Mouse (Mus musculus): ENCODE results near the gene Scn3a. TPM values are rescaled to one million over a fixed set of nuclear protein-coding genes. Genes with fewer than 3 reads are reported as not detected.

Scn3a gene
- total and polyA plus RNA-seq, 3 experiments = 0.13 to 0.33 (median 0.24) TPM

GRCm38 (mm10) chr2:65607813-65608212, 40.4 kb upstream of the Scn3a start:
- no peak for DNase-seq (ENCODE audit: extremely low read depth)
- Histone ChIP-seq H3K4me3 (replicated peaks in 1 of 3; ENCODE audit: low read depth in 2 of 3, low read length in 2 of 3, poor library complexity in 1 of 3) (no peak overlapping the region), H3K27ac (ENCODE audit: insufficient read depth, low read depth) (no peak overlapping the region), H3K4me2 (ENCODE audit: insufficient read depth, low read depth, poor library complexity, severe bottlenecking) (no peak overlapping the region), H3K9me3 (replicated peaks; ENCODE audit: low read length) (no peaks in the 10 kb centered on the region), H3K36me3 (replicated peaks in 1 of 2; ENCODE audit: control insufficient read depth in 1 of 2, insufficient read depth in 1 of 2, low read length in 1 of 2) (no peaks in the 10 kb centered on the region), H3K9ac (ENCODE audit: insufficient read depth, low read depth) (no peak overlapping the region), H3K79me2 (replicated peaks; ENCODE audit: control insufficient read depth, extremely low read depth, insufficient read depth, poor library complexity, severe bottlenecking) (no peaks in the 10 kb centered on the region), H3K27me3 (replicated peaks) (no peaks in the 10 kb centered on the region), H3K4me1 (ENCODE audit: control insufficient read depth in 1 of 2, insufficient read depth in 2 of 2) (no peaks in the 10 kb centered on the region)
- in situ Hi-C loops (cut with MboI; ENCODE audit: low pct_ligation_motif_present, low pct_unique_long_range_greater_than_20kb, low sequenced_read_pairs) (no loop called here), dilution Hi-C loops (cut with MboI; ENCODE audit: extremely low pct_ligation_motif_present, extremely low pct_unique_long_range_greater_than_20kb, low sequenced_read_pairs) (no loop called here)
- no peak for TF ChIP-seq CHD2 (IDR thresholded peaks at IDR 0.05; ENCODE audit: low read length)
- TF ChIP-seq POLR2A (IDR thresholded peaks at IDR 0.05; ENCODE audit: low read depth, low read length) = no peak
- no peak for TF ChIP-seq ZKSCAN1 (IDR thresholded peaks at IDR 0.05; ENCODE audit: borderline replicate concordance, low read depth, low read length)
- no peak for TF ChIP-seq ETS1 (conservative IDR thresholded peaks at IDR 0.05; ENCODE audit: low read depth, low read length)
- TF ChIP-seq TBP (conservative IDR thresholded peaks at IDR 0.05; ENCODE audit: low read depth, low read length) = no peak
- no peak for TF ChIP-seq ZMIZ1 (IDR thresholded peaks at IDR 0.05; ENCODE audit: low read depth, low read length)
- TF ChIP-seq ELF1 (IDR thresholded peaks at IDR 0.05; ENCODE audit: low read depth, low read length) = no peak
- TF ChIP-seq MYC (IDR thresholded peaks at IDR 0.05; ENCODE audit: low read depth, low read length) = no peak
- no peak for TF ChIP-seq USF2 (conservative IDR thresholded peaks at IDR 0.05; ENCODE audit: low read depth, low read length)
- TF ChIP-seq UBTF (IDR thresholded peaks at IDR 0.05; ENCODE audit: low read depth, low read length) = no peak

DNA sequence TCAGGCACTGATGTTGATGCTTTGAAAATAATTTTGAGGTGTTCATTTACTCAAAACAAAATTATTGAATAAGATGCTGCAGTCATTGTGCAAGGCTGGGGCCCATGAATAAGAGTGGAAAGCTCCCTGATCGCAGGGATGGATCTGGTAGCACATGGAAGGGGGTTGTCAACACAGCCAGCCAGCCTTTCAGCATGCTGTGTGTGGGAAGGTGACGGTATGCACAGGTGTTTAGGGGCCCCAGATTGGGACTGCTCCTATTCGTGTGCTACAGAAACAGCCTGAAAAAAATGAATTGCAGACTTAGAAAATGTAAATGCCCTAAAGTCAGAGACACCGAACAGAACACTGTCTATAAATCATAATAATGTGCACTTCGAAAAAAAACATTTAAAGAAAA, 20.3 kb upstream of the Scn3a start:
- DNase-seq (ENCODE audit: extremely low read depth) = no peak
- no peak overlapping the region for H3K4me3 ChIP-seq (replicated peaks in 1 of 3; ENCODE audit: low read depth in 2 of 3, low read length in 2 of 3, poor library complexity in 1 of 3)
- no peak overlapping the region for H3K4me2 ChIP-seq (ENCODE audit: insufficient read depth, low read depth, poor library complexity, severe bottlenecking)
- in situ Hi-C loops (cut with MboI; ENCODE audit: low pct_ligation_motif_present, low pct_unique_long_range_greater_than_20kb, low sequenced_read_pairs) = no loop called here
- no peaks in the 10 kb centered on the region for H3K9me3 ChIP-seq (replicated peaks; ENCODE audit: low read length)
- no peak overlapping the region for H3K27ac ChIP-seq (ENCODE audit: insufficient read depth, low read depth)
- TF ChIP-seq USF2 (conservative IDR thresholded peaks at IDR 0.05; ENCODE audit: low read depth, low read length) (no peak), MAX (IDR thresholded peaks at IDR 0.05; ENCODE audit: low read length) (no peak), UBTF (IDR thresholded peaks at IDR 0.05; ENCODE audit: low read depth, low read length) (no peak), USF1 (IDR thresholded peaks at IDR 0.05; ENCODE audit: low read depth, low read length) (no peak)
- dilution Hi-C loops (cut with MboI; ENCODE audit: extremely low pct_ligation_motif_present, extremely low pct_unique_long_range_greater_than_20kb, low sequenced_read_pairs) = no loop called here
- H3K27me3 ChIP-seq (replicated peaks) = no peaks in the 10 kb centered on the region
- H3K79me2 ChIP-seq (replicated peaks; ENCODE audit: control insufficient read depth, extremely low read depth, insufficient read depth, poor library complexity, severe bottlenecking) = no peaks in the 10 kb centered on the region
- no peak overlapping the region for H3K9ac ChIP-seq (ENCODE audit: insufficient read depth, low read depth)
- H3K4me1 ChIP-seq (ENCODE audit: control insufficient read depth in 1 of 2, insufficient read depth in 2 of 2) = peaks cover 0 to 5% of the 10 kb centered on the region in 2 experiments; a peak in 1 of 4 replicates
- H3K36me3 ChIP-seq (replicated peaks in 1 of 2; ENCODE audit: control insufficient read depth in 1 of 2, insufficient read depth in 1 of 2, low read length in 1 of 2) = no peaks in the 10 kb centered on the region

- Histone ChIP-seq H3K27me3 (replicated peaks) (no peaks in the 10 kb centered on the region), H3K79me2 (replicated peaks; ENCODE audit: control insufficient read depth, extremely low read depth, insufficient read depth, poor library complexity, severe bottlenecking) (no peaks in the 10 kb centered on the region), H3K4me3 (replicated peaks in 1 of 3; ENCODE audit: low read depth in 2 of 3, low read length in 2 of 3, poor library complexity in 1 of 3) (no peak overlapping the region), H3K27ac (ENCODE audit: insufficient read depth, low read depth) (no peak overlapping the region), H3K9ac (ENCODE audit: insufficient read depth, low read depth) (no peak overlapping the region), H3K4me2 (ENCODE audit: insufficient read depth, low read depth, poor library complexity, severe bottlenecking) (no peak overlapping the region), H3K9me3 (replicated peaks; ENCODE audit: low read length) (no peaks in the 10 kb centered on the region), H3K4me1 (ENCODE audit: control insufficient read depth in 1 of 2, insufficient read depth in 2 of 2) (no peaks in the 10 kb centered on the region), H3K36me3 (replicated peaks in 1 of 2; ENCODE audit: control insufficient read depth in 1 of 2, insufficient read depth in 1 of 2, low read length in 1 of 2) (no peaks in the 10 kb centered on the region)
- dilution Hi-C loops (cut with MboI; ENCODE audit: extremely low pct_ligation_motif_present, extremely low pct_unique_long_range_greater_than_20kb, low sequenced_read_pairs) = no loop called here
- in situ Hi-C loops (cut with MboI; ENCODE audit: low pct_ligation_motif_present, low pct_unique_long_range_greater_than_20kb, low sequenced_read_pairs) = loop anchor here (25.0 kb wide), 1 partner anchor 431 kb away; no protein-coding TSS in a partner anchor
- TF ChIP-seq CTCF (conservative IDR thresholded peaks at IDR 0.05 in 1 of 2, IDR thresholded peaks at IDR 0.05 in 1 of 2; ENCODE audit: low read depth in 2 of 2, low read length in 2 of 2) = no peak
- no peak for DNase-seq (ENCODE audit: extremely low read depth)
Observed at GRCm38 (mm10) chr2:65567925-65568324, 498 bp upstream of the Scn3a start.

Measured in CH12.LX (cell line).